Mouse (Mus musculus): ENCODE measurements around the gene Rnf207.
A peak's percentile ranks its signal among the peaks of the same experiment; 100 is the strongest.

Rnf207 gene

DNA sequence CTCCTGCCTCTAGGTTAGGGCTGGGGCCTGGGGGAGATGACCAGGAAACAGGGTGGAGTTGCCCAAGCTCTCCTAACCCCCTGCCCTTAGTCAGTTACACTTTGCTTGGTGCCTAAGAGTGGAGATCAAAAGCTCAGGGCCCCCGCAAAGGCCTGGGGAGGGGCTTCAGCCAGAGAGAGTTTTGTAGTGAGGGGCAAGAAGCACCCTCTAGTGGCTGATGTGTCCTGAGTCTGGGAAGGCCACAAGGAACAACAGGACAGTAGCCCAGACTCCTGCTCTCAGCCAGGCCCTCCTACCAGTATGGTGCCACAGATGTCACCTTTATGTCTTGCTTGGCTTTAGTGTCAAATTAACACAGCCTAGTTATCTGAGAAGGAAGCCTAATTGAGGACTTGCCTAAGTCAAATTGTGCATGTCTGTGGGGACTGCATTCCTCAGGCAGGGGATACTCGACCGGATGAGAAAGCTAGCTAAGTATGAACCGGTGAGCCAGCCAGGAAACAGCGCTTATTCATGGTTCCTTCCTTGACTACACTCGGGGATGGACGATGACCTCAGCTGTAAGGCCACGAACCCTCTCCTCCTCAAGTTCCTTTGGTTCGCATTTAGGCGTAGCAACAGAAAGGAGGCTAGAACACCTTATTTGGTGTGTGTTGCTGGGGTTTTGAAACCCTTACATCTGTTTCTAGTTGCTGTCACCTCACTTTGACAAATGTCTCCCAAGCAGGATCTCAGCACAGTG lies 24.4 kb downstream of the Rnf207 start:
- no peak for DNase-seq (ENCODE audit: low read depth, low spot score)

DNA sequence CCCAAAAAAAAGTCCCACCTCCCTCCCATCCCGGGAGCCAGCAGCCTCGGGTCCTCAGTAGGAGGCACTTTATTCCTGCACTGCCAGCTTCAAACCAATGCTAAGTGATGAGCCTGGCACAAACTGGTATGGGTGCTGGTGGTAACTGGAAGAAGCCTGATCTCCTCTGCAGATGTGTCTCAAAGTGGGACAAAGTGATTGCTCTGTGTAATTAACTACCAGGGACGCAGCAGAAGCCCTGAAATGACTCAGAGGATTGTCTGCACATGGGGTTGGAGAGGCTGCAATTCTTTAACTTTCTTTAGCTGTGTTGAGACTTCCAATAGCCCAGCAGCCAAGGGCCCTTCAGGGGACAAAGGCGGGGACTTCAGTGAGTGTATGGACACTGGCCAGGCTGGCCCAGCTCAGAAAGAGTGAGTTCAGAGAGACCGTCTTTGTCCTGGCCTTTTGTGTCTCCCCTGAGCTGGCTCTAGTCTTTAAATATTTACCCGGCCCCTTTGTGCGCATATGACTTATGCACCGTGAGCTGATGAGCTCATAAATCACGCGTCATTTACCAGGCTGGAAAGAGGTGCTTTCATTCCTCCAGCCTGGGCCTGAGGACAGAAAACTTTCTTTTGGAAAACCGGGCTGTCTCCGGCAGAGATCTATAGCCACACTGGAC lies 26.6 kb downstream of the Rnf207 start:
- DNase-seq (ENCODE audit: low read depth, low spot score): no peak

DNA sequence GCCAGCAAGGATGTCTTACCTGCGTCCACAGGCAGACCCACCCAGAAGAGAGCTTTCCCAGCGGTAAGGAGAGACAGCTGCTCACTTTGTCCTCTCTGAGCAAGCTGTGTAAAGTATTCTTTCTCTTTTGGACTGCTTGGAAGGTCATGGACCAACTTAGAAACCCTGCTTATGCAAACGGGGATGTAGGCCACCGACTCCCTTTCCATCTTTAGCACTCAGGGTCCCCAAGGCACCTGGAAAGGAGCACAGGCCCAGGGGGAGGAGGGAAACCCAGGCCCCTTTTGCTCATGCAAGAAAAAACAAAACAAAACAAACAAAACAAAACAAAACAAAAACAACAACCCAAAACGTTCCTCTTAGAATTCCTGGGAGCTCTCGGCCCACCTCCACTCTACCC lies 27.2 kb downstream of the Rnf207 start, which contains the start of gene Hes3:
Gene Hes3, minus strand, starts transcription at position 101 of the 400 bp plus-strand sequence.
- DNase-seq (ENCODE audit: low read depth, low spot score): no peak

DNA sequence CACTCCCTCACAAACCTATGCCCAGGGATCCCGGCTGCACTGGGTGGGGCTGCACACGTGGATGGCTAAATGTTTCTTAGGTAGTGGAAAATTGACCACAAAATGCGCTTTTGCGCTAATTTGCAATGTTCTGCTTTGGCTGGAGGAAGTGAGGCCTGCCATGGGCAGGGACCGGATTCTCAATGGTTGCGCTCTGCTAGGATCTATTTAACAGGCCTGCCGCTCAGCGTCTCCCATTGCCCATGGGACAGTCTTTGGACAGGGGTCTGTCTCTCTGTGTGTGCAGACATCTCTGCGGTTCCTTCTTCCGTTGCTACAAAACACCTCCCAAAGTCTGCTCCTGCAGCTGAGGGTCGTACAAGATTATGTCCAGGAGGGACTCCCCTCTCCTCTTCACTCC lies 27.8 kb downstream of the Rnf207 start:
- no peak for DNase-seq (ENCODE audit: low read depth, low spot score)

DNA sequence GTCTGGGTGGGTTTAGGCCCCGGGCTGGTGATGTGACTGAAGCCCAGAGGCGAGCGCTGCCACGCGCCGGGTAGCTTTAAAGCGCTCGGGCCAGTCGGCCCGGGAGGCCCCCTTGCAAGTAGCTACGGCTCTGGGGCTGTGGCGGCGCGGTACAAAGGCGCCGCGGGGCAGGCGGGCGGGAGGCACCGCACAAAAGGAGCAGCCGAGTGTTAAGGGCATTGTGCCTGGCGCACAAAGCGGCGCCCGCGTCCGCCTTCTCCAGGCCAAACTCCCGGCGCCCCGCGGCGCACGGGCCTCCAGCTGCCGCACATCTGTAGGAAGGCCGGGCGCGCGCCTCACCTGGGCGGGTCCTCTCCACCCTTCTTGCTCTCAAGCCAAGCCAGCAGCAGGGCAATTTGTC lies 28.4 kb downstream of the Rnf207 start:
- no peak for DNase-seq (ENCODE audit: low read depth, low spot score)

DNA sequence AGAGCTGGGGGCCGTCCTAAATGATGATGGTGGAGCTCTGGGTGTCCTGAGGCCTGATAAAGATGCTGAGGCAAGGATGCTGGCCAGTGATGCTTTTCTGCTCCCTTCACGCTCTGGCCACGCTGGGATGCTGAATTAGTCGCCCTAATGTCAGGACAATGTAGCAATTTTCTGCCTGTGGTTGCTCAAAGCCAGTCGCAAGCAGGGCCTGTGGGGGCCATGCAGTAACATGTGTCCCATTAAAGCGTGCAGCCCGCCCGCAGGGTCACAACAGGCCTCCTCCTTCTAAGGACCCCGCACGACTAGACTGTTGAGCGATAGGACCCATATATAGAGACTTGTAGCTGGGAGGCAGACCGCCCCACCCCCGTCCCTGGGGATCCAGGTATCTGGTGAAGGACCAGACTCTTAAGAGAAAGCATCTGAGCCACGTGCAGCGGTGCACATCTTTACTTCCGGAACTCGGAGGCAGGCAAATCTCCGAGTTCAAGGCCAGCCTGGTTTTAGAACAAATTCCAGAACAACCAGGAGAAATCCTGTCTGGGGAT lies 30.3 kb downstream of the Rnf207 start:
- DNase-seq (ENCODE audit: low read depth, low spot score): no peak

DNA sequence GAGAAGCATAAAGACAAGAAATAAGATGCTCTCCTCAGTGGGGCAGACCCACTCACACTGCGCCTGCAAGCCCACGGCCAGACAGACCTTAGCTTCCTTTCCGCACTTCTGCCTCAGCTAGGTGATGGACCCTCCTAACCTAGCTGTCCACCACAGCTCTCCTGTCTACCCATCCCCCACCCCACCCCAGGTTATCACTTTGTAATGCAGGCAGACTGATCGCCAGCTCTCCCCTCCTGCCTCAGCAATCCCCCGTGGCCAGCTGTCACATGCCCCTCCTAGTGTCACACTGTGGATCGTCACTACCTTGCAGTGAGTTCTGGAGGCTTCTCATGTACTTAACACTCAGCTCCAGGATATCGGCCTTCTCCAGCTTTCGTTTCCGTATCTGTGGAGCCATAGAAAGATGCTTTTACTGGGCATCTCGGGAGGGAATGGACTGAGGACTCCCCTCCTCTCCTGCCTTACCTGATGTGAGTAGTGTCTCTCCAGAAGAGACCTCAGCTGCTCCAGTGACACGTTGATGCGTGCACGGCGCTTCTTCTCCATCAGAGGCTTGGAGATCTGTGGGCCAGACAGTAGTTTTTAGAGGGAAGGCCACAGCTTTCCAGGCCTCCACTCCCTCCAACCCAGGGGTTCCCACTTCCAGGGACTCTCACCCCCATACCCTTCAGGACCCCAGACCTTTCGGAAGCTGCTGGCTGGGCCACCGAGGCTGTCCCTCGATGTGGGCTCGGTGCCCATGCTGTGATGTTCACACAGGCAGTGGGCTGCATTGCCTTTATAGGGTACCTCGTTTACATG lies 31.3 kb downstream of the Rnf207 start:
- no peak for DNase-seq (ENCODE audit: low read depth, low spot score)

DNA sequence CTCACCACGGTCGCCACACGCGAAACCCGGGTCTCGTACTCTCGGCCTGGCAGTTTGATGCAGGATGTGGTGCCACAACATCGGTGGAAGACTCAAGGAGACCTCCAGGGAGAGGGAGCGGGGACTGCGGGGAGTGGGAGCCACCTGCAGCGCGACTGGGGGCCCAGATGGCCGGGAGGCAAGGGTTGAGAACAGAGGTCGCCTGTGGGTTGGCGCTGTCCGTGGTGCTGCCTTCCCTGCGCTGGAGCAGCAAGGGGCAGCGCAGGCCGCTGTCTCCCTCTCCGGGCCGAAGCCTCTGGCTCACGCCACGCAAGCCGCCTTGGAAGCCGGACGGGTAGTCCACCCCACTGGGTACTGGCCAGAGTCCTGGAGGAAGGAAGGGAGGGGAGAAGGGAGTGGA lies 31.9 kb downstream of the Rnf207 start:
- no peak for DNase-seq (ENCODE audit: low read depth, low spot score)

DNA sequence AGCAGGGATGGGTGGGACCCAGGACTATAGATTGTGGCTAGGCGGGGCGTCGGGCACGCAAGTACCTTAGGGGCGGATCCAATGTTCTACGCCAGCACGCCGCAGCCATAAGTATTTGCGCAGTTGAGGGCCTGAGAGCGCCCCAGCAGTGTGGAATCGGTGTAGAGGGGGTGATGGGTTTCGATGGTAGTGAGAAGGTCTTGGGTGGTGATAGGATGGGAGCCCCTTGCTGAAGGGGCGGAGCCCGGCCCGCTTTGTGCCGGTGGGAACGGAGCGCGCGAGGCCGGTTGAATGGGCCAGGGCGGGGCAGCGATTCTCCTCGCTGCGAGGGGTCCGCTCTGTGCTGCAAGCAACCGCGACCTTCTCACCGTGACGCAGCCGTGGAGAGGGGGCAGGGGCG lies 32.6 kb downstream of the Rnf207 start:
- no peak for DNase-seq (ENCODE audit: low read depth, low spot score)

DNA sequence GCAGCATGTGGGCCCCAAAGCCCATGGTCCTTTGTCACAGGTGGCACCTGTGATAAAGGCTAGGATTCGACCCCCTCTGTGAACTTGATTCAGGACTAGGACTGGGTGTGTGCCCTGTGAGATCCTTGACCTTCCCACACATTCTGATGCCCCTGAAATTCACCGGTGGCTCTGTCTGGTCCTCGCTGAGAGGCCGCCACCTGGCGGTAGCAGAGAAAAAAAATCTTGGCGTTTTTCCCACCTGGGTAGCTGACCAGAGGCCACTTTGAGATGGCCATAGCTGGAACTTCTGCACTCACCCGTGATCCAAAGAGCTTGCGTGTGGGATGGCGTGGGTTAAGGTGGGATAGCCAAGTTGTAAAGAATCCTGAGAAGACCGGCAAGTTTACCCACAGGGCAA lies 33.3 kb downstream of the Rnf207 start:
- DNase-seq (ENCODE audit: low read depth, low spot score): no peak

DNA sequence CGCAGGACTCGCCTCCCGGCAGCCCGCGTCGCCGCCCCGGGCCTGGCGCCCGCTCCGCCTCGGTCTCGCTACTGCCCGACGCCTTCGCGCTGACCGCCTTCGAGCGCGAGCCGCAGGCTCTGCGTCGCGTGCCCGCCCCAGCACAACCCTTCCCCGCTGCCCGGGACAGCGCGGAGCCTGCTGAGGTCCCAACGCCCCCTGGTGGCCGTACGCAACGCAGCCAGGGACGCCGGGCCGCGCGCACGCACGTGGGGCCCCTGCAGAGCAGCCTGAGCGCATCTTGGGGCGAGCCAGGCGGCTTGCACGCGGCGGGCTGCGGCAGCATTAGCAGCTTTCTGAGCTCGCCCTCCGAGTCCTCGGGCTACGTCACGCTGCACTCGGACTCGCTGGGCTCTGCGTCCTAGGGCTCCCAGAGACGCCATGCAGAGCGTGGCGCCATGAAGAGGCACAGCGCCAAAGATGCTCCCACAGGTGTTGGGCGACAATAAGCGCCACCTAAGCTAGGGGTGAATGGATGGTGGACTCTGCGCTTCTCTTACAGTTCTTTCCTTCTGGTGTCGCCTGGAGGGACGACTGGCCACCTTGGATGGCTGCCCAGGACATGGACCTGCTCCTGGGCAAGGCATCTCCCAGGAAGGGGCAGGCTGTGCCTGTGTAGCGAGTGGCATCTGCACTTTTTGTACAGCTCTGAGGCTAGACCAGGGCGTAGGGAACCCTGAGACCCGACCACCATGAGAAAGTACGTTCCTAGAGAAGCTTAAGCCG lies 35.4 kb downstream of the Rnf207 start:
- DNase-seq (ENCODE audit: low read depth, low spot score): peak; percentile 78

DNA sequence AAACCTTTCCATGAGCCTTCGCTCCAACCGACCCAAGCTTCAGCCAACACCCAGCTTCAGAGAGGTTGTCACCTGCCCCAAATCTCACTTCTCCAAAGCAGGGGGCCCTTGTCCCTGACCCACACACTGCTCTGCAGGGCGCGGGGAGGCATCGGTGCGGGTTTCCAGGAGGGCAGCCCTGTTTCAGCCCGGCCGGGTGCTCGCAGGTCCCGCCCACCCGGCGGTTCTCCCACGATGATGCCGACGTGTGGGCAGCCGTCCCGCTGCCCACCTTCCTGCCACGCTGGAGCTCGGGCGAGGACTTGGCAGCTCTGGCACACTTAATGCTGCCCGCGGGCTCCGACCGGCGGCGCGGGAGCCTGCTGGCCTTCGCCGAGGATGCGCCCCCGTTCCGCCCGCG lies 36.1 kb downstream of the Rnf207 start:
- DNase-seq (ENCODE audit: low read depth, low spot score): no peak

DNA sequence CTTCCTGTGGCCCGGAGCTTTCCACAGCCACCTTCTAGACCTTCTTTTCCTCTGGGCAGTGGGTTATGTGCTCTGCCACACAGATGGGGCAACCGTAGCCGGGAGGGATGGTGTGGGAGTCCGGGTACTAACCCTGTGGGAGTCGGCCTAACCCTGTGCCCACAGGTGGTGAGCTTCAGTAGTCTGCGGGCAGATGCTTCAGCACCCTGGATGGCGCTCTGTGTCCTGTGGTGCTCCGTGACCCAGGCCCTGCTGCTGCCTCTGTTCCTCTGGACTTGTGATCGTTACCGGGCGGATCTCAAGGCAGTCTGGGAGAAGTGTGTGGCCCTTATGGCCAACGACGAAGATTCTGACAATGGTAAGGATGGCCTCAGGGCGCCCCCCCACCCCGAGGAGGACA lies 37.2 kb downstream of the Rnf207 start:
- DNase-seq (ENCODE audit: low read depth, low spot score): no peak

DNA sequence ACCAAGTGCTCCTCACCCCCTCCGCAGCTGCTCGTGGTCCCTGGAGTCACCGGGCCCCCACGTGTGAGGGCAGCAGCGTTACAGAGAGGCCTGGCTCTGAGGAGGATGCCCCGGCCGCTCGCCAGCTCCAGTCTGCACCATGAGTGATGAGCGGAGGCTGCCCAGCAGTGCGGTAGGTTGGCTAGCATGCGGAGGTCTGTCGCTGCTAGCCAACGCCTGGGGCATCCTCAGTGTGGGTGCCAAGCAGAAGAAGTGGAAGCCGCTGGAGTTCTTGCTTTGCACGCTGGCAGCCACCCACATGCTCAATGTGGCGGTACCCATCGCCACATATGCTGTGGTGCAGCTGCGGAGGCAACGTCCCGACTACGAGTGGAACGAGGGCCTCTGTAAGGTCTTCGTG lies 39.8 kb downstream of the Rnf207 start:
- no peak for DNase-seq (ENCODE audit: low read depth, low spot score)

DNA sequence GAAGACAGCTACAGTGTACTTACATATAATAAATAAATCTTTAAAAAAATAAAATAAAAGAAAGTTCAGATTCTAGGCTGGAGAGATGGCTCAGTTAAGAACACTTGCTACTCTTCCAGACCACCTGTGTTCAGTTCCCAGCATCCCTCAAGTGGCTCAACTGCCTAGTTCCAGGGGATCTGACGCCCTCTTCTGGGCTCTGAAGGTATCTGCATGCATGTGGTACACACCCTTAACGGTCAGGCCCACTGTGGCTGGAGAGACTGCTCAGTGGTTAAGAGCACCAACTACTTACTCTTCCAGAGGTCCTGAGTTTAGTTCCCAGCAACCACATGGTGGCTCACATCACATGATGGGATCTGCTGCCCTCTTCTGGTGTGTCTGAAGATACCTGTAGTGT lies 40.9 kb downstream of the Rnf207 start:
- no peak for DNase-seq (ENCODE audit: low read depth, low spot score)

DNA sequence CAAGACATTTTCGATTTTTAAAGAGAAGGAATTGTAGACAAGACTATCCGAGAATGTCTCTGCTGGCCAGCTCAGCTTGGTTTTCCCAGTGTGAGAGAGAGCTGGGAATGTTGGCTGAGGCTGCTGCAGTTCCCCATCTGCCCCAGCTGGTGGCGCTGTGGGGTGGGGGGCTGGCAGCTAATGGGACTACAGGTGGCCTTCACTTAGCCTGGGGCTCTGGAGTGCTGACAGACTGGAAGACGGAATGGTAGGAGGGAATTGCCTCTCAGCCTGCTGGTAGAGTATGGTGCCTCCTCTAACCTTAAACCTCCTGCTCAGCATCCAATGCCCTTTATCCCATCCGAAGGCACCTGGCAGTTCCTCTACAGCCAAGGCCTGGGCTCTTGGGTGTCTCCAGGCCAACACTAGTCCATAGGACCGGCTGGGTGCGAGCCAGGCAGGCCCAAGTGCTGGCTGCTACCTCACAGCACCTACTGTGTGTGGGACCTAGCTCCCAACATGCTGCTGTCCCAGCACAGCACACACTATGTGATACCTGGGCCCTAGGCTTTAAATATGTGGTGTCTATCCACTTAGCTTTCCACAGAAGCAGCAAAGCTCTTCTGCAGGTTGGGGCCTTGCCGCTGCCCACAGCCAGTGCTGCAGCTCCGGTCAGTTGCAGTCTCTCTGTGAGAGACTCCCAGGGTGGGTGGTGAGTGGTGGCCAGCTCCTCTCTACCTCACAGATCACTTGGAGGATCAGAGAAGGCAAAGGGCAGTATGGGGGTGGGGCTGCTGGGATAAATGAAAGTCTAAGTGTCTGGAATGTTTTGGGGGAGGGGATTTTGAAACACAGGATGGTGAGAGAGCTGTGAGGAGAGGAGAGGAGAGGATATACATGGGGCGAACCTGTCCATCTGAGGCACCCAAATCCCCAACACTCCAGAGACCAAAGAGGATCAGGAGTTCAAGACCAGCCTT lies 42.1 kb downstream of the Rnf207 start:
- DNase-seq (ENCODE audit: low read depth, low spot score): no peak

DNA sequence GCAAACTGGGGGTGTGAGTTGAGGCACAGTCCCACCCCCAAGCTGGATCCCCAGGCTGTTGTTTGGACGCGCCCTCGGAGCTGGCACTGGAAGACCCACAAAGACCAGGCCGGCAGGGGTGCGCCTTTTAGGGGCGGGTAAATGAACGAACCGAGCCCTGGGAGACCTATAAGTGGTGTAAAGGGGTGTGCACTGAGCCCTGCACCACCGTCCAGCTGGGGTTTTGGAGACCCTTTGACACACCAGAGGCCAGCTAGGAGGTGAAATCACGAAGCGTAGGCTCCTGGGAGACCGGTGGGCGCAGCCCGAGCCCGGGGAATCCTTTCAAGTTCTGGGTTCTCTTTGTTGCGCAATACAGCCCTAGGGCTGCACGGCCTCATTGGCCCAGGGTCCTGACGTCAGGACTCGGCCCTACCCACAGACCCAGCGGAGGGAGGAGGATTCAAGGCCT lies 44.1 kb downstream of the Rnf207 start:
- no peak for DNase-seq (ENCODE audit: low read depth, low spot score)

DNA sequence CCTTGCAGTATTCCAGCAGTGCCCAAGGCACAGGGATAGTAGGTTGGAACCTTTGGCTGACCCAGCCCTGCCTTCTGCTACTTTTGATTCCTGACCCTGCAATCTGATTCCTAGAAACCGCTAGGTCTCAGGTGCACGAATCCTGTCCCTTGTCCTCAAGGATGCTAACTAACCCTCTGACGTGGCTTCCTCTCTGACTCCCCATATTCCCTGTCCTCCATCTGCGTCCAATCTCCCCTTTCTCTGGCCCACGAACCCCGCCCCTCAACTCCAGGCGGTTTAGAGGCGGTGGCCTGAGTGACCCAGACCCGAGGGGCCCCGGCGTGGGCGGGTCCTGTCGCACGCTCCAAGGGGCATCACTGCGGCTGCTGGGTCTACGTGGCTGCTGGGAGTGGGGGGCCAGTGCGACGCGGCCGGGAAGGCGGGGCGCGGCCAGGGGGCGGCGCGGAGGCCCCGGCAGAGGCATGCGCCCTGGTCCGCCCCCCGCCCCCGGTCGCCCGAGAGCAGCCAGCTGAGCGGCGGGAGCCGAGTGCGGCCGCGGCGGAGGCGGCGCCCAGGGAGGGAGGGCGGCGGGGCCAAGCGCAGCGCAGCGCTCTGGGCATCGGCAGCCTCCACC lies 45.1 kb downstream of the Rnf207 start, which contains the start of gene Gpr153:
Gene Gpr153, plus strand, starts transcription at position 612 of the 616 bp plus-strand sequence.
- DNase-seq (ENCODE audit: low read depth, low spot score): no peak

DNA sequence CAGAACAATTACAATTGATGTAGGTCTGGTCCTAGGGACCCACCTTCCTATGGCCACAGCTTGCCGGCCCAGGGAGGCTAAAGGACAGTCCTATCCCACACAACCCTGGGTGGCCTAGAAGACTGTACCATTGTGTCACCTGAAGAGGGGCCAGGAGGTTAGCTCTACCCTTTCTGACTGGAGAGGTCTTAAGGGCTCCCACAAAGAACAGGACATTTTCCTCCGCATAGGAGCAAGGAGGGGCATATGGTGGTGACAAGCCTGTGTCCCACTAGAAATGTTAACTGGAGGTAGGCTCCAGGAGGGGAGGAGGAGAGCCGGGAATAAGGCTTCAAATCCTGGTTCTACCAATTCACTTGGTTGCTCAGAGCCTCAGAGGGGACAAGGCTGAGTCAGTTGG lies 45.6 kb downstream of the Rnf207 start:
- DNase-seq (ENCODE audit: low read depth, low spot score): no peak

All from embryo, embryonic 11.5 days (tissue).